Mouse (Mus musculus) hindbrain, embryonic 16.5 days (tissue): ENCODE measurements at regions not wholly inside any gene's neighbourhood (a gene's known extent, or its start where the extent isn't known, plus 50 kb on each side); places are given as distances from the start of the nearest gene placed in this dataset.
A peak's percentile ranks its signal among the peaks of the same experiment; 100 is the strongest.

Experiments
- ATAC-seq: fragments of 200-750 bp; cut with Nextera tagmentation; 2 replicates; pipeline ENCODE4 v1.8.0; 2017; ENCODE audit warnings: moderate TSS enrichment, moderate library complexity
- H3K27ac ChIP-seq: fragments of 300-500 bp; sonication (generic); 2 replicates; pipeline ENCODE4 v1.5.1; 2014; ENCODE audit warnings: low read depth, mild to moderate bottlenecking, control low read depth, low read length, moderate library complexity
- H3K27me3 ChIP-seq: fragments of 300-500 bp; sonication (generic); replicated peaks from 2 replicates; pipeline ENCODE4 v1.6.1; 2014; ENCODE audit warnings: low read length; ENCODE audit not compliant: control insufficient read depth, insufficient read depth
- H3K36me3 ChIP-seq: fragments of 300-500 bp; sonication (generic); 2 replicates; pipeline ENCODE4 v1.6.1; 2014; ENCODE audit warnings: mild to moderate bottlenecking, low read length, moderate library complexity, mixed read lengths; ENCODE audit not compliant: control insufficient read depth, insufficient read depth
- H3K4me1 ChIP-seq: fragments of 300-500 bp; sonication (generic); 2 replicates; pipeline ENCODE4 v1.6.1; 2014; ENCODE audit warnings: low read depth, low read length; ENCODE audit not compliant: control insufficient read depth, insufficient read depth
- H3K4me2 ChIP-seq: fragments of 300-500 bp; sonication (generic); 2 replicates; pipeline ENCODE4 v1.6.1; 2014; ENCODE audit warnings: mild to moderate bottlenecking, low read length, control low read depth, moderate library complexity
- H3K4me3 ChIP-seq: fragments of 300-500 bp; sonication (generic); 2 replicates; pipeline ENCODE4 v1.5.1; 2014; ENCODE audit warnings: mild to moderate bottlenecking, low read length, control low read depth, moderate library complexity
- H3K9ac ChIP-seq: fragments of 300-500 bp; sonication (generic); 2 replicates; pipeline ENCODE4 v1.6.1; 2014; ENCODE audit warnings: low read depth, mild to moderate bottlenecking, control low read depth, low read length, moderate library complexity
- H3K9me3 ChIP-seq: fragments of 300-500 bp; sonication (generic); 2 replicates; pipeline ENCODE4 v1.6.1; 2014; ENCODE audit warnings: mild to moderate bottlenecking, low read length, moderate library complexity; ENCODE audit not compliant: control insufficient read depth
- WGBS: fragments of 180-500 bp; shearing (Covaris S2); extraction: QIAGEN DNeasy Blood & Tissue Kit; methylation state at CpG from one replicate; pipeline ENCODE4 v1.1.7; 2014; 5-methylcytosine and 5-hydroxymethylcytosine counted together

GRCm38 (mm10) chr9:52816309-52816708 is 136.7 kb upstream of the AI593442 start:
- no peak overlapping the region for H3K9ac ChIP-seq
- no peak for ATAC-seq
- H3K4me1 ChIP-seq: no peaks in the 10 kb centered on the region
- no peaks in the 10 kb centered on the region for H3K27me3 ChIP-seq
- H3K27ac ChIP-seq: no peak overlapping the region
- WGBS: 90% methylated on average over 4 of the region's 4 CpGs
- no peaks in the 10 kb centered on the region for H3K36me3 ChIP-seq
- H3K4me3 ChIP-seq: no peak overlapping the region
- no peaks in the 10 kb centered on the region for H3K9me3 ChIP-seq
- no peak overlapping the region for H3K4me2 ChIP-seq

- Histone ChIP-seq H3K4me3 (no peak overlapping the region), H3K36me3 (no peaks in the 10 kb centered on the region), H3K9me3 (no peaks in the 10 kb centered on the region), H3K27ac (no peak overlapping the region), H3K4me1 (no peaks in the 10 kb centered on the region), H3K9ac (no peak overlapping the region), H3K4me2 (no peak overlapping the region), H3K27me3 (no peaks in the 10 kb centered on the region)
- WGBS: 96% methylated on average over 13 of the region's 13 CpGs
- ATAC-seq: no peak
These were observed 123.4 kb upstream of the AI593442 start for GRCm38 (mm10) chr9:52802969-52803368.

- Histone ChIP-seq H3K4me2 (no peak overlapping the region), H3K9me3 (no peaks in the 10 kb centered on the region), H3K4me3 (no peak overlapping the region), H3K4me1 (no peaks in the 10 kb centered on the region), H3K9ac (no peak overlapping the region), H3K27ac (no peak overlapping the region), H3K27me3 (no peaks in the 10 kb centered on the region), H3K36me3 (no peaks in the 10 kb centered on the region)
- 60% methylated on average over 5 of the region's 5 CpGs for WGBS
- ATAC-seq: no peak
These were observed 122.2 kb upstream of the AI593442 start for GRCm38 (mm10) chr9:52801801-52802200.

- 58% methylated on average over 3 of the region's 3 CpGs for WGBS
- H3K9me3 ChIP-seq: no peaks in the 10 kb centered on the region
- H3K4me1 ChIP-seq: no peaks in the 10 kb centered on the region
- H3K27me3 ChIP-seq: no peaks in the 10 kb centered on the region
- peak; percentile 73 for ATAC-seq
- H3K36me3 ChIP-seq: no peaks in the 10 kb centered on the region
- H3K9ac ChIP-seq: no peak overlapping the region
- H3K27ac ChIP-seq: no peak overlapping the region
- H3K4me2 ChIP-seq: no peak overlapping the region
- H3K4me3 ChIP-seq: no peak overlapping the region
These were observed 120.9 kb upstream of the AI593442 start for GRCm38 (mm10) chr9:52800476-52800875.

- 61% methylated on average over 1 of the region's 1 CpGs for WGBS
- H3K9ac ChIP-seq: no peak overlapping the region
- no peak for ATAC-seq
- H3K27me3 ChIP-seq: no peaks in the 10 kb centered on the region
- no peaks in the 10 kb centered on the region for H3K4me1 ChIP-seq
- H3K36me3 ChIP-seq: no peaks in the 10 kb centered on the region
- H3K4me3 ChIP-seq: no peak overlapping the region
- no peak overlapping the region for H3K27ac ChIP-seq
- no peak overlapping the region for H3K4me2 ChIP-seq
- H3K9me3 ChIP-seq: no peaks in the 10 kb centered on the region
These were observed 113.0 kb upstream of the AI593442 start for GRCm38 (mm10) chr9:52792596-52792995.

GRCm38 (mm10) chr9:52782520-52782919 is 102.9 kb upstream of the AI593442 start:
- no peak overlapping the region for H3K9ac ChIP-seq
- no peak overlapping the region for H3K4me2 ChIP-seq
- no peaks in the 10 kb centered on the region for H3K36me3 ChIP-seq
- WGBS: 90% methylated on average over 3 of the region's 3 CpGs
- no peaks in the 10 kb centered on the region for H3K9me3 ChIP-seq
- no peak overlapping the region for H3K4me3 ChIP-seq
- no peak for ATAC-seq
- H3K27ac ChIP-seq: no peak overlapping the region
- no peaks in the 10 kb centered on the region for H3K27me3 ChIP-seq
- no peaks in the 10 kb centered on the region for H3K4me1 ChIP-seq

- Histone ChIP-seq H3K4me2 (no peak overlapping the region), H3K36me3 (no peaks in the 10 kb centered on the region), H3K9me3 (no peaks in the 10 kb centered on the region), H3K4me3 (no peak overlapping the region), H3K27ac (no peak overlapping the region), H3K4me1 (no peaks in the 10 kb centered on the region), H3K27me3 (no peaks in the 10 kb centered on the region), H3K9ac (no peak overlapping the region)
- 22% methylated on average over 6 of the region's 6 CpGs for WGBS
- no peak for ATAC-seq
These were observed 97.0 kb upstream of the AI593442 start for GRCm38 (mm10) chr9:52776542-52776941.

GRCm38 (mm10) chr9:52775232-52775631 is 95.7 kb upstream of the AI593442 start:
- H3K4me1 ChIP-seq: no peaks in the 10 kb centered on the region
- H3K9ac ChIP-seq: no peak overlapping the region
- H3K27ac ChIP-seq: no peak overlapping the region
- no peak overlapping the region for H3K4me3 ChIP-seq
- H3K27me3 ChIP-seq: no peaks in the 10 kb centered on the region
- no peaks in the 10 kb centered on the region for H3K9me3 ChIP-seq
- WGBS: 97% methylated on average over 1 of the region's 1 CpGs
- no peak for ATAC-seq
- no peaks in the 10 kb centered on the region for H3K36me3 ChIP-seq
- no peak overlapping the region for H3K4me2 ChIP-seq

- 70% methylated on average over 5 of the region's 5 CpGs for WGBS
- no peak for ATAC-seq
- no peak overlapping the region for H3K27ac ChIP-seq
These were observed 88.5 kb upstream of the AI593442 start for GRCm38 (mm10) chr9:52768056-52768455.

GRCm38 (mm10) chr9:52765809-52766208 is 86.2 kb upstream of the AI593442 start:
- no peak overlapping the region for H3K9ac ChIP-seq
- 53% methylated on average over 5 of the region's 5 CpGs for WGBS
- H3K36me3 ChIP-seq: no peaks in the 10 kb centered on the region
- no peak overlapping the region for H3K4me2 ChIP-seq
- H3K9me3 ChIP-seq: no peaks in the 10 kb centered on the region
- H3K27ac ChIP-seq: no peak overlapping the region
- H3K4me1 ChIP-seq: no peaks in the 10 kb centered on the region
- no peaks in the 10 kb centered on the region for H3K27me3 ChIP-seq
- ATAC-seq: no peak
- H3K4me3 ChIP-seq: no peak overlapping the region

More at GRCm38 (mm10) chr9:52768056-52768455, 88.5 kb upstream of the AI593442 start:
- Histone ChIP-seq H3K9me3 (no peaks in the 10 kb centered on the region), H3K4me1 (no peaks in the 10 kb centered on the region), H3K4me2 (no peak overlapping the region), H3K4me3 (no peak overlapping the region), H3K27me3 (no peaks in the 10 kb centered on the region), H3K9ac (no peak overlapping the region), H3K36me3 (no peaks in the 10 kb centered on the region)
